Mouse (Mus musculus) kidney, embryonic 16.5 days (tissue): Measurements from ENCODE around the gene Fam193a. TPM values are rescaled to one million over a fixed set of nuclear protein-coding genes. Genes with fewer than 3 reads are reported as not detected.

Experiments used
- ATAC-seq: fragments of 200-750 bp; cut with Nextera tagmentation; 2 replicates; pipeline ENCODE4 v1.8.0; 2017; ENCODE audit warnings: moderate TSS enrichment; ENCODE audit not compliant: low FRiP score, low TSS enrichment
- H3K27ac ChIP-seq: fragments of 300-500 bp; sonication (generic); 2 replicates; pipeline ENCODE4 v1.5.1; 2014; ENCODE audit warnings: low read length
- H3K27me3 ChIP-seq: fragments of 300-500 bp; sonication (generic); 2 replicates; pipeline ENCODE4 v1.6.1; 2014; ENCODE audit warnings: low read length, control low read depth, mixed read lengths; ENCODE audit not compliant: insufficient read depth
- H3K36me3 ChIP-seq: fragments of 300-500 bp; sonication (generic); 2 replicates; pipeline ENCODE4 v1.6.1; 2014; ENCODE audit warnings: low read length, control low read depth, mixed read lengths; ENCODE audit not compliant: insufficient read depth
- H3K4me1 ChIP-seq: fragments of 300-500 bp; sonication (generic); 2 replicates; pipeline ENCODE4 v1.6.1; 2014; ENCODE audit warnings: low read length, control low read depth, mixed read lengths; ENCODE audit not compliant: insufficient read depth
- H3K4me2 ChIP-seq: fragments of 300-500 bp; sonication (generic); replicated peaks from 2 replicates; pipeline ENCODE4 v1.6.1; 2014; ENCODE audit warnings: low read depth, low read length
- H3K4me3 ChIP-seq: fragments of 300-500 bp; sonication (generic); 2 replicates; pipeline ENCODE4 v1.5.1; 2014; ENCODE audit warnings: mild to moderate bottlenecking, low read length
- H3K9ac ChIP-seq: fragments of 300-500 bp; sonication (generic); replicated peaks from 2 replicates; pipeline ENCODE4 v1.6.1; 2014; ENCODE audit warnings: low read length
- H3K9me3 ChIP-seq: fragments of 300-500 bp; sonication (generic); 2 replicates; pipeline ENCODE4 v1.6.1; 2016; ENCODE audit warnings: low read length, control low read depth
- WGBS: fragments of 180-500 bp; shearing (Covaris S2); extraction: QIAGEN DNeasy Blood & Tissue Kit; methylation state at CpG from one replicate; pipeline ENCODE4 v1.1.7; 2014; 5-methylcytosine and 5-hydroxymethylcytosine counted together
- polyA plus RNA-seq: library from polyadenylated mRNA; unstranded; fragments of >200 nt; fragmentation: Nextera tagmentation; extraction: Ambion mirVana; gene quantifications from 2 replicates; pipeline ENCODE4 v1.2.1, GENCODE M21; 2015

Fam193a gene
- polyA plus RNA-seq, 1 experiment from 2014 or later: 10.1 TPM

DNA sequence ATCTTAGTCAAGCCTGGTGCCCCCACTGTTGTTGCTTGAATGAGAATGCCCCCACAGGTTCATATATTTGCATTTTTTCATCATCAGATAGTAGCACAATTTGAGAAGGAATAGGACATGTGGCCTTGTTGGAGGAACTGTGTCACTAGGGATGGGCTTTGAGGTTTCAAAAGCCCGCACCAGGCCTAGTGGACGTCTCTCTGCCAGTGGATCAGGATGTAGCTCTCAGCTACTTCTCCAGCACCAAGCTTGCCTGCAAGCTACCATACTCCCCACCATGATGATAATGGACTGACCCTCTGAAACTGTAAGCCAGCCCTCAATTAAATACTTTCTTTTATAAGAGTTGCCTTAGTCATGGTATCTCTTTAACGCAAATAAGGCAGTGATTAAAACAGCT lies 142.8 kb downstream of the Fam193a start:
- Histone ChIP-seq H3K4me2 (no peak overlapping the region), H3K4me3 (no peak overlapping the region), H3K9ac (no peak overlapping the region), H3K27me3 (no peaks in the 10 kb centered on the region), H3K4me1 (peaks cover 13% of the 10 kb centered on the region), H3K36me3 (no peaks in the 10 kb centered on the region), H3K9me3 (no peaks in the 10 kb centered on the region), H3K27ac (no peak overlapping the region)
- 90% methylated on average over 3 of the region's 3 CpGs for WGBS
- no peak for ATAC-seq

DNA sequence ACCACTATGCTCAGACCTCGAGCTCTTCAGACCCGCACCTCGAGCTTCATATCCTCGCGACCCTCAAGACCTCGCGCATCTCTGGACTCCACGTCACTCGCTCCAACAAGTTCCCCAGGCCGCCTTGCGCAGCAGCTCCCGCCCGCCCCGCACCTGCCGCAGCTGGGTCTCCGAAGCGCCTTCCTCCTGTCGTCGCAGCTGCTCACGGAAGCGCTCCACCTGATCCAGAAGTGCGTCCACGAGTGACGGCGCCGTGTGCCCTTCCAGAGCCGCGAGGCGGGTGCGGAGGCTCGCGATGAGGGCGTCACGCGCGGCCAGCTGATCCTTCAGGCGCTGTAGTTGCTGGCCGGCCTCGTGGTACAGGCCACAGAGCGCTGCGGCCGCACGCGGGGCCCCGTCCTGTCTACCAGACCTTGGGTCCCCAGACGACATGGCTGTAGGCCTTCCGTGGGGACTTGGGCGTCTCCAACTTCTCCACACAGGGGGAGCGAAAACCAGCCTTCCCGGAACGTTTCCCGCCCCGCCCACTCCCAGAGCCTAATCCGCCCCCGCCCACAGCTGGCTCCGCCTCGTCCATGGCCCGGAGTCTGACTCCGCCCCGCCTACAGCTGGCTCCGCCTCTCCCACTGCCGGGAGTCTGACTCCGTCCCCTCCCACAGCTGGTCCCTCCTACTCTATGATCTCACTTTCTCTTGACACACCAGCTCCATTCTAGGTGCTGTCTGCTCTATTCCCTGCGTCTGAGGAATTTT lies 143.9 kb downstream of the Fam193a start, which contains the start of gene Tnip2:
Tnip2 (minus strand) TSS at position 526 of the 752 bp plus-strand sequence.
- H3K4me1 ChIP-seq: peaks cover 13% of the 10 kb centered on the region
- WGBS: under 1% methylated on average over 64 of the region's 64 CpGs
- peak; percentile 96 for ATAC-seq
- H3K36me3 ChIP-seq: no peaks in the 10 kb centered on the region
- H3K4me2 ChIP-seq: peak within 1 kb of the TSS; percentile 91
- peak within 1 kb of the TSS; percentile 86 for H3K9ac ChIP-seq
- no peak within 1 kb of the TSS for H3K27ac ChIP-seq
- no peaks in the 10 kb centered on the region for H3K9me3 ChIP-seq
- H3K4me3 ChIP-seq: peak within 1 kb of the TSS; percentile 81
- H3K27me3 ChIP-seq: no peaks in the 10 kb centered on the region

DNA sequence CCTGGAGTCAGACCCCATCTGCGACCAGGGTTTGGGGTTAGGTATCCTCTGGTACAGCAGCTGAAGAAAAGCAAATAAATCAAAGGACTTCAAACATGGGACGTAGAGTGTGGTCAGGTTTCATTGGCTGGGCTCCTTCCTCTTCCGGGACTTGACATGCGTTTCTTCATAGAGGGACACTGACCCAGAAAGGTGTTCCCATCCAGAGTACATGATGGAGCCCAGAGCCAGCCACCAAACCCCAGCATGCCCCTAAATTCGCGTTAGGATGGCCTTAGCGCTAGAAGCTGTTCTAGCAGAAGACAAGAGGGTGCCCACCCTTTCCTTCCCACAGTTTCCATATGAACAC lies 144.5 kb downstream of the Fam193a start:
- H3K4me2 ChIP-seq: peak overlapping the region; percentile 91
- no peaks in the 10 kb centered on the region for H3K9me3 ChIP-seq
- 14% methylated on average over 7 of the region's 7 CpGs for WGBS
- no peaks in the 10 kb centered on the region for H3K27me3 ChIP-seq
- H3K36me3 ChIP-seq: no peaks in the 10 kb centered on the region
- H3K4me1 ChIP-seq: peaks cover 13% of the 10 kb centered on the region
- no peak overlapping the region for H3K27ac ChIP-seq
- no peak; the same call in 1 of the 2 replicates for ATAC-seq
- H3K9ac ChIP-seq: peak overlapping the region; percentile 44
- H3K4me3 ChIP-seq: peak overlapping the region; percentile 81

DNA sequence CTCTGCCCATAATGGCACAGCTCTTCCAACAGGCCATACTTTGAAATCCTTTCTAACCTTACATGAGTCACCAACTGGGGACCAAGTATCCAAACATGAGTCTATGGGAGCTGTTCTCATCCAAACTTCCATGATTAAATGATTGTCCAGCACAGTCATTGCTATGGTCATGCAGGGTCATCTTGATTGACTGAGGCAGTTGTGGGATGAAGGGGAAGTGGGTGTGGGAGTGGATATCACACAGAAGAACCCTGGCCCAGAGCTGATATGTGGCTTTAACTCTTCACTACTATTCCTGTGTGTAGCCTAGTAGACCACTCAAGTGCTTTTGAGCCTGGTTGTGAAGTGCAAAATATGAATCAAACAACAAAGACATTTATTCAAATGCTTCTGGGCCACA lies 145.4 kb downstream of the Fam193a start:
- no peak overlapping the region for H3K27ac ChIP-seq
- H3K4me1 ChIP-seq: peaks cover 13% of the 10 kb centered on the region
- H3K9ac ChIP-seq: no peak overlapping the region
- no peak for ATAC-seq
- no peaks in the 10 kb centered on the region for H3K36me3 ChIP-seq
- no peaks in the 10 kb centered on the region for H3K9me3 ChIP-seq
- H3K27me3 ChIP-seq: no peaks in the 10 kb centered on the region
- no peak overlapping the region for H3K4me3 ChIP-seq
- no peak overlapping the region for H3K4me2 ChIP-seq

DNA sequence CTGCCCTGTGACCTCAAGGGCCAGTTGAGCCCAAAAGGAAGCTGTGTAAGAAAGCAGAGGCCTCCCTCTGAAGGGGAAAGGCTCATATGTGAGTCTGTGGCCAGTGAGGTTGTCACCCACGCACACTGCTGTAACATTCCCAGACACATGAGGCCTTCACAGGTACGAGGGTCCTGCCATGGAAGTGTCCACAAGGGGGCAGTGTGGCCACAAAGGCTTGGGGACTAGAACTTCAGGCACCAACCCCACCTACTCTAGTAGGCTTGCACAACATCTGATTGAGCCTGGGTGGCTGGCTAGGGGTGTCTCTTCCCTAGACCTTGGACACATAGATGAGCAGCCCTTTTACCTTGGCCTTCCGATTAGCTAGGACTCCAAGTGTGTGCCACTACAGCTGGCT lies 148.2 kb downstream of the Fam193a start:
- no peak for ATAC-seq
- H3K4me2 ChIP-seq: no peak overlapping the region
- no peak overlapping the region for H3K4me3 ChIP-seq
- H3K9ac ChIP-seq: no peak overlapping the region
- H3K27ac ChIP-seq: no peak overlapping the region
- no peaks in the 10 kb centered on the region for H3K9me3 ChIP-seq
- 23% methylated on average over 3 of the region's 3 CpGs for WGBS
- no peaks in the 10 kb centered on the region for H3K36me3 ChIP-seq
- H3K4me1 ChIP-seq: peaks cover 9% of the 10 kb centered on the region
- no peaks in the 10 kb centered on the region for H3K27me3 ChIP-seq

DNA sequence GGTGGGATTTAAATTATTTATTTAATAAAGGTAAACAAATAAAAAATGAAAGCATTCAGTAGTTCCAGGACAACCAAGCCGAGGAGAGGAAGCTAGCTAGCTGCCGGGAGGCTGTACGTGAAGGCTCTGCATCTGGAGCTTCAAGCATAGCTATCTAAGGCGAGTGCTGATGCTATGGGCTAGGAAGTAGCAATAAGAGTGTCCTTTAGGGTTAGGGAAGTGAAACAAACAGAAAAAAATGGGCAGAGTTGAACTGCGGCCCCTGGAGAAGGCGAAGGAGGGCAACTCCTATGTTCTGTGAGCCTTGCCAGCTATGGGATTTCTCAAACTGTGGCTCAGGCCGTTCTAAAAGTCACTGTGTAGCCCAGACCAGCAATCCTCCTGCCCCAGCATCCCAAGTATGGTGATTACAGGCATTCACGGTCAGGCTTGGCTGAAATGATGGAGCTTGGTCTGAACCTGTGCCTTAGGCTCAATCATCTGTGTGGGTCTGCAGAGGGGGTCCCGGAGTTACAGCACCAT lies 149.7 kb downstream of the Fam193a start:
- 85% methylated on average over 9 of the region's 9 CpGs for WGBS
- ATAC-seq: no peak
- Histone ChIP-seq H3K9me3 (no peaks in the 10 kb centered on the region), H3K36me3 (no peaks in the 10 kb centered on the region), H3K4me3 (no peak overlapping the region), H3K27ac (no peak overlapping the region), H3K27me3 (no peaks in the 10 kb centered on the region), H3K9ac (no peak overlapping the region), H3K4me2 (no peak overlapping the region), H3K4me1 (peaks cover under 1% of the 10 kb centered on the region; the same call in 1 of the 2 replicates)

DNA sequence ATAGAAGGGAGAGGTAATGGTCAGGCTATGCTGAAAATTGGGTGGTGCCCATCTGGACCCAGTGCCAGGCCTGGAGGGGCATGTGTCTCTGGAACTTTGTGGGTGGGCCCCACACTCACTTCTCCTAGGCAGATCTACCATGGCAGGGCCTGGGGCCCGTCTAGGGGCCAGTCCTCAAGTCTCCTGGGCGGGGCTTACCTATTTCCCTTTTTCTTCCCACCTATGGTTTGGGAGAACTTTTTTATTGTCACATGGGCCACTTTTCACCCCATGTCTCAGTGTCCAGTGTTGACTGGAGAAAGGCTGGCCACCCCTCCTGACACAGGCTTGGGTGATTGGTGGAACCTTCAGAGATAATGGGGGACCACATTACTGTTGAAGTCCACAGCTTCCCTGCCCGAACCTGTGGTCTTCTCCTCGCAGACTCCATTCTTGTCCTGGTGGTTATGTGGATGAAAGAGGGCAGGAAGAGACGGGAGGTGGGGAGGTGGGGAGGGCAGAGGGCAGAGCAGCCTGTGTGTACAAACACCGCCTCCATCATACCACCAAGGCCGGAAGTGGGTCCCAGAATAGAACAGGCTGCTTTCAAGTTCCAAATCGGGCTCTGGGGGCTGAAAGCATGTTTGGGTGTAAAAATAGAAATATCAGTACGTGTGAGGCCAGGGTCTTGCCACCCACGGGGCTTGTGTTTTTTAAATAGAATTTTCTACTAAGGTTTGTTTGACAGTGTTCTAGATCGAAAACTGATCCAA lies 150.9 kb downstream of the Fam193a start:
- no peak for ATAC-seq
- Histone ChIP-seq H3K4me2 (no peak overlapping the region), H3K36me3 (no peaks in the 10 kb centered on the region), H3K4me1 (no peaks in the 10 kb centered on the region), H3K27me3 (no peaks in the 10 kb centered on the region), H3K27ac (no peak overlapping the region), H3K9ac (no peak overlapping the region), H3K9me3 (no peaks in the 10 kb centered on the region), H3K4me3 (no peak overlapping the region)
- WGBS: 65% methylated on average over 11 of the region's 11 CpGs

DNA sequence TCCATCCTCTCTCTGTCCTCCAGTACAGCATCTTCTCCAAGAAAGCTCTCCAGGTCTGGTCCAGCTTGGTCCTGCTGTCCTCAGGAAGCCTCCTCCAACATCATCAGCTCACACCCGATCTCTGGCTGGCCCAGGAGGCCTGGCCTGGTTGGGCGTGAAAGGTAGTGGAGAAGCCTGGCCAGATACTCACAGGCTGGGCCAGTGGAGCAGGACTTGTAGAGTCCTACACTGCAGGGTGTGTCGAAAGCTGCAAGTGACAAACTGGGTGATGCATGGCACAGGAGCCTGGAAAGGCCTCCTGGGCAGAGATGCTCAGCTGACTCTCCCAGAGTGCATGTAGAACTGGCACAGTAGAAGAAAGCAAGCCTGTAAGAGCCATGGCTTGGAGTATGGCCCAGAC lies 151.6 kb downstream of the Fam193a start:
- Histone ChIP-seq H3K9ac (no peak overlapping the region), H3K9me3 (no peaks in the 10 kb centered on the region), H3K4me2 (no peak overlapping the region), H3K4me1 (peaks cover 4% of the 10 kb centered on the region; the same call in 1 of the 2 replicates), H3K36me3 (no peaks in the 10 kb centered on the region), H3K27ac (no peak overlapping the region), H3K4me3 (no peak overlapping the region), H3K27me3 (no peaks in the 10 kb centered on the region)
- 88% methylated on average over 3 of the region's 3 CpGs for WGBS
- no peak for ATAC-seq

DNA sequence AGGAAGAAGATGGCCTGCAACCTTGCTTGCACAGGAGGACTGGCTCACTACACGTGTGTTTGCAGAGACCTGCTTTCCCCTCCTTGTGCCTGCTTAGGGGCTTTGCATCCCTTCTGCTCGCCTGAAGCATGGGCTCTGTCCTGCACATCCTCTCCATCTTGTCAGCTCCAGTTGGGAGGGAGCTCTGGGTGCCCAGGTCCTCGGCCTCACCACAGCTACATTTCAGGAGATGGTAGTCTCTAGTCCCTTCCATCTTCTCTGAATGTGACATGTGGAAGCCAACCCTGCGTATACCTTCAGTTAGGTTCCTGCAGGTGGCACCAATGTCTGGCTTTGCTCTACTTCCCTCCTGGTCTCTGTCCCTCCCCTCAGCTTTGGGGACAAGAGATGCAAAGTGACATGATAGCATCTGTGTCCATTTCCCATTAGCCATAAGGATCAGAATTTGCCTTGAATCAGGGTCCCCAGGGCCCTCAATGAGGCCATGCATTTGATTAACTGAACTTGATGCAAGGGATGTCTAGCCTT lies 154.3 kb downstream of the Fam193a start:
- no peaks in the 10 kb centered on the region for H3K27me3 ChIP-seq
- WGBS: 64% methylated on average over 4 of the region's 4 CpGs
- H3K9me3 ChIP-seq: no peaks in the 10 kb centered on the region
- H3K36me3 ChIP-seq: no peaks in the 10 kb centered on the region
- H3K4me2 ChIP-seq: no peak overlapping the region
- ATAC-seq: no peak
- no peak overlapping the region for H3K4me3 ChIP-seq
- H3K27ac ChIP-seq: no peak overlapping the region
- peaks cover 5% of the 10 kb centered on the region; the same call in 1 of the 2 replicates for H3K4me1 ChIP-seq
- H3K9ac ChIP-seq: no peak overlapping the region

DNA sequence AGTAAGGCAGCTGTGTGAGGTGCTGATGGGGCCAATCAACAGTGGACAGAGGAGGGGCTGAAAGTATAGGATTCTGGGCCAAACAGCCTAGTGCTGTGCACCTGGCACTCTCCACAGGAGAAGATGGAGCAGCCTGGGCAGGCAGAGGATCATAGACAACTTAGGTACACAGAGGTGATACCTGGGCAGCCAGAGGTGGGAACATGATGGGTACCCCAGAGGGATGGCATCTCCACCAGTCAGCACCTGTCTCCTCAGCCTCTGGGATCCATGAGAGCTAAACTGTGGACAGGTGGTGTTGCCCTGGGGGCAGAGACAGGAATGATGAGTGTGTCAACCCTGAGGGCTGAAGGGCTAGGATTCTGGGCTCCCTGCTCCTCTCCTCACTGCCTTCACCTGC lies 154.8 kb downstream of the Fam193a start:
- no peaks in the 10 kb centered on the region for H3K27me3 ChIP-seq
- H3K4me2 ChIP-seq: no peak overlapping the region

More for the DNA sequence above, 154.8 kb downstream of the Fam193a start:
- no peak overlapping the region for H3K27ac ChIP-seq
- H3K9me3 ChIP-seq: no peaks in the 10 kb centered on the region
- H3K4me3 ChIP-seq: no peak overlapping the region
- peaks cover 5% of the 10 kb centered on the region; the same call in 1 of the 2 replicates for H3K4me1 ChIP-seq
- H3K9ac ChIP-seq: no peak overlapping the region
- ATAC-seq: no peak
- H3K36me3 ChIP-seq: no peaks in the 10 kb centered on the region
